Mouse (Mus musculus): ENCODE data around the gene Pth2.

The Pth2 gene

GRCm38 (mm10) chr7:45153586-45153985, 27.2 kb upstream of the Pth2 start:
- no peak for DNase-seq (ENCODE audit: low spot score in 2 of 2)

- DNase-seq (ENCODE audit: low spot score in 2 of 2) = peak; percentile 93 to 97
These were observed 26.5 kb upstream of the Pth2 start, which contains the start of the genes Pih1d1 and Aldh16a1 for GRCm38 (mm10) chr7:45154096-45154992. Gene Pih1d1, plus strand, starts transcription at chr7:45154303. Gene Aldh16a1, minus strand, starts transcription at chr7:45154584.

- no peak for DNase-seq (ENCODE audit: low spot score in 2 of 2)
These were observed 25.7 kb upstream of the Pth2 start for GRCm38 (mm10) chr7:45154993-45155514.

DNA sequence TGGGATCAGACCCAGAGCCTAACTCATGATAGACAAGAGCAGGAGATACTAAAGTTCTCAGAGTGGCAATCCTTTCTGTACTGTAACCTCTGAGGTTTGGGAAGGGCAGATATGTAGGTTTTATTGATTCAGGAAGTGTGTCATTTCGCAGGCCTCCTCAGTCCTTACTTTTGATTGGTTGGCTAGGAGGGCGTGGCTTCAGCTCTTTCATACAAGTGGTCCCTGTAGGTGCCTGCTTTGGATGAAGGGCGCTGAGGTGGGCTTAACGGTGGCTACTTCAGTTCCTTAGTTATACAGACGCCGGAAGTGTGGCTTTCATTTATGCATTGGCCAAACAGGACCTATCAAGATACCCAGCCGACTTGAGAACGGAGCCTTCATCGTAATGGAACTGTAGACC, 25.2 kb upstream of the Pth2 start:
- no peak for DNase-seq (ENCODE audit: low spot score in 2 of 2)

- DNase-seq (ENCODE audit: low spot score in 2 of 2) = no peak
These were observed 24.6 kb upstream of the Pth2 start for GRCm38 (mm10) chr7:45156206-45156605.

GRCm38 (mm10) chr7:45157459-45157858, 23.3 kb upstream of the Pth2 start:
- no peak for DNase-seq (ENCODE audit: low spot score in 2 of 2)

GRCm38 (mm10) chr7:45158991-45159390, 21.8 kb upstream of the Pth2 start:
- DNase-seq (ENCODE audit: low spot score in 2 of 2) = no peak

GRCm38 (mm10) chr7:45160316-45160800, 20.4 kb upstream of the Pth2 start:
- no peak for DNase-seq (ENCODE audit: low spot score in 2 of 2)

DNA sequence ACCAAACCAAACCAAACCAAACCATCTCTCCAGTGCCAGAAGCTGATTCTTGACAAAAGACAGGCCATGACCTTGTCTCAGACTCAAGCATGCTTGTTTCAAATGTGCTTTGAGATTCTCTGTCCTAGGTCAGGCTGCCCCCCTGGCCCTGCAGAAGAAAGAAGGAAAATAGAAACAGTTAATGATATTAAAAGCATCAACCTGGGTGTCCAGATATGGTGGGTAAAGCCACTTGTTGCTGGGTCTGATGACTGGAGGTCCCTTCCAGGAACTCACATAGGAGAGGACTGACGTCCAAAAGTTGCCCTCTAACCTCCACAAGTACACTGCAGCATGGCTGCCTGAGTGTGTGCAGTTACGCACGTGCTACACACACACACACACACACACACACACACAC, 19.9 kb upstream of the Pth2 start:
- no peak for DNase-seq (ENCODE audit: low spot score in 2 of 2)

- peak; percentile 89 to 90 for DNase-seq (ENCODE audit: low spot score in 2 of 2)
These were observed 19.0 kb upstream of the Pth2 start for GRCm38 (mm10) chr7:45161612-45162473.

GRCm38 (mm10) chr7:45162551-45162950, 18.2 kb upstream of the Pth2 start:
- DNase-seq (ENCODE audit: low spot score in 2 of 2) = no peak

DNA sequence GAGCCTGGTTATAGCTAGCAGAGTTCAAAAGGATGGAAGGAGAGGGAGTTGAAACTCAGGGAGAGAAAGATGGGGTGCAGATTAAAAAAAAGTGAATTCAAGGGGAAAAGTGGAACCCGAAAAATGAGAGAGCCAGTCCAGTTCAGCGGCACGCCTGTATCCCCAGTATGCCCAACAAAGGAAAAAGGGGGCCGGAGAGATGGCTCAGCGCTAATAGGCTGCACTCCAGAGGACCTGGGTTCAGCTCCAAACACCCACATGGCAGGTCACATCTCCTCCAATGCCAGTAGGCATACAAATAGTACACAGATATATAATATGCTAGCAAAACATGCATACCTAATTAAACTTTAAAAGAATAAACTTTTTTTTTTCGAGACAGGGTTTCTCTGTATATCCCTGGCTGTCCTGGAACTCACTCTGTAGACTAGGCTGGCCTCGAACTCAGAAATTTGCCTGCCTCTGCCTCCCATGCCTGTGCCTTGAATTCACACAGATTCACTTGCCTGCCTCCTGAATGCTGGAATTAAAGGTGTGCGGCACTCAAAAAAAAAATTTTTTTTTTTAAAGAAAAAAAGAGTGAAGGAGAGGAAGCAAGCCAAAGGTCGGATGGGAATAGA, 17.7 kb upstream of the Pth2 start:
- DNase-seq (ENCODE audit: low spot score in 2 of 2) = no peak

DNA sequence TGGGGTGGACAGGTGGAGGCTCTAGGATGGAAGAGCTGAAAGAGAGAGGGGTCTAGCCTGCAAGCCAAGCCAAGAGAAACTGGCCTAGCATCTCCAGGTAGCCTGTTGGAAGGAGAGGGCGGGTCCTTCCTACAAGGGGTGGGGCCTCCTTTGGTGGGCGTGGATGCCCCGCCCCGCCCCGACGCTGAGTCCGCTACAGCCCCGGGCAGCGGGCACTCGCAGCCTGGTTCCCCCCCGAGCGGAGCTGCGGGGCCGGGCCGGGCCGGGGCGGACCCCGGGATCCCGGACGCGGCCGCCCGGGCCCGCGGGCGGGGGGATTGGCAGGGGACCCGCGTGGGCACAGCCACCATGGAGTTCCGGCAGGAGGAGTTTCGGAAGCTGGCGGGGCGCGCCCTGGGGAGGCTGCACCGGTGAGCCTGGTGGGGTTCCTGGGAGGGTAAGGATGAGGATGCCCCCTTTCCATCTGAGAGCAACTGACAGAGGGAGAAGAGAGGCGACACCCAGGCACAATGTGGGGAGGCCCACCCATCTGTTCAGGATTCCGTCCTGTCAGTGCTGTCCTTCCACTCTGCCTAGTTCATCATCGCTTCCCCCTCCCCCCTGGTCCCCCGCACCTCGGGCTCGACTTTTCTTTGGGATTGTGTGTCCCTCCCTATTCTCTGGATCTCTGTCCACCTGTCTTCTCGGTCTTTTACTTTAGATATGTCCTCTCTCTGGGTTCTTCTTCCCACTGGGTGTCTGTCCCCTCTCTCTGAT, 16.9 kb upstream of the Pth2 start, which contains the start of gene Slc17a7:
Slc17a7 (plus strand) TSS at position 215 of the 756 bp plus-strand sequence.
- no peak for DNase-seq (ENCODE audit: low spot score in 2 of 2)

- no peak for DNase-seq (ENCODE audit: low spot score in 2 of 2)
These were observed 16.0 kb upstream of the Pth2 start for GRCm38 (mm10) chr7:45164833-45165232.

- DNase-seq (ENCODE audit: low spot score in 2 of 2) = no peak
These were observed 15.1 kb upstream of the Pth2 start for GRCm38 (mm10) chr7:45165701-45166100.

DNA sequence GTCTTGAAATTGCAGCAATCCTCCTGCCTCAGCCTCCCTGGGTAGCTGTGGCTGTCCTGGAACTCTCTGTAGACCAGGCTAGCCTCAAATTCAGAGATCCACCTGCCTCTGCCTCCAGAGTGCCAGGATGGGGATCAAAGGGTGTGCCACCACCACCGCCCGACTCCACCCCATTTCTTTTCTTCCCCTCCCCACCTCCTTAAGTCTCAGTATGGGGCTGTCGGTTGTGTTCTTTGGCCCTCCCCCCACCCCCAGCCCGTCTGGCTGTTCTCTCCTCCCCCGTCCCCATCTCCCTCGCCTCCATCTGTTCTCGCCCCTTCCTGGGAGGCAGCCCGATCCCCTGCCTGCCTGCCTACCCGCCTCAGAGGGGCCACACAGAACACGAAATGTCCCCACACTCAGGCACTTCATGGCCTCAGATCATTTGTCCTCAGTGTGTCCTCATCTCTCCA, 13.8 kb upstream of the Pth2 start:
- DNase-seq (ENCODE audit: low spot score in 2 of 2) = no peak

GRCm38 (mm10) chr7:45167761-45168445, 12.9 kb upstream of the Pth2 start:
- DNase-seq (ENCODE audit: low spot score in 2 of 2) = no peak

GRCm38 (mm10) chr7:45168656-45169055, 12.1 kb upstream of the Pth2 start:
- no peak for DNase-seq (ENCODE audit: low spot score in 2 of 2)

DNA sequence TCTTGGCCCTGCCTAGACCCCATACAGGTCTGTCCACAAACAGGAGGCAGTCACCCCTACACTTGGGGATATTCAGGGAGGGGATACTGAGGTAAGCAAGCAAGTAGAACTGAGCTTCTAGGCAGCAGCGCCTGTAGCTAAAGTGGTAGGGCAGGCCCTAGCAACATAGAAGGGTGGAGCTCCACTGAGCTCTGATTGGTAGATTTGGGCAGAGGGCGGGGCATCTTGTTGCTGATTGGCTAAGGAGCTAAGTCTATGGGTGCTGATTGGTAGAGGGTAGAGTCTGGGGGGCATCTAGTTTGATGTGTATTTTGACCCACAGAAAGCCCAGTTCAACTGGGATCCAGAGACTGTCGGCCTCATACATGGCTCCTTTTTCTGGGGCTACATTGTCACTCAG, 11.3 kb upstream of the Pth2 start:
- DNase-seq (ENCODE audit: low spot score in 2 of 2) = no peak

DNA sequence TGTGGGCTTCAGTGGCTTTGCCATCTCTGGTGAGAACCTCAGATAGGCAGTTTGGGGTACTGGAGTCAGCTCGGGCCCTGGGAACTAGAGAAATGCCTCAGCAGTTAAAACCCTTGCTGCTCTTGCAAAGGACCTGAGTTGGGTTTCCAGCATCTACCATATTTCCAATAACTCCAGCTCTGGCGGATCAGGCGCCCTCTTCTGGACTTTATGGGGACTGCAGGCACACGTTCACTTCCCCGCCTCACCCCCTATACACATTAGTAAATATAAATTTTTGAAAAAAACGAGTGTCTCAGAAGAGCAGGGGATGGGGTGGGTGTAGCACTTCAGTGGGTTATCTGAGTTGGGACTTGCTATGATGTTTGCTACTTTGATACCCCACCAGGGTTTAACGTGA, 7.8 kb upstream of the Pth2 start:
- no peak for DNase-seq (ENCODE audit: low spot score in 2 of 2)

All from frontal cortex, postnatal 14 days (tissue).